Mouse (Mus musculus): ENCODE results near the gene Pde10a. TPM values are rescaled to one million over a fixed set of nuclear protein-coding genes. Genes with fewer than 3 reads are reported as not detected.
A peak's percentile ranks its signal among the peaks of the same experiment; 100 is the strongest.

Pde10a gene
- polyA plus RNA-seq, 1 experiment from 2014 or later: 4.4 TPM

DNA sequence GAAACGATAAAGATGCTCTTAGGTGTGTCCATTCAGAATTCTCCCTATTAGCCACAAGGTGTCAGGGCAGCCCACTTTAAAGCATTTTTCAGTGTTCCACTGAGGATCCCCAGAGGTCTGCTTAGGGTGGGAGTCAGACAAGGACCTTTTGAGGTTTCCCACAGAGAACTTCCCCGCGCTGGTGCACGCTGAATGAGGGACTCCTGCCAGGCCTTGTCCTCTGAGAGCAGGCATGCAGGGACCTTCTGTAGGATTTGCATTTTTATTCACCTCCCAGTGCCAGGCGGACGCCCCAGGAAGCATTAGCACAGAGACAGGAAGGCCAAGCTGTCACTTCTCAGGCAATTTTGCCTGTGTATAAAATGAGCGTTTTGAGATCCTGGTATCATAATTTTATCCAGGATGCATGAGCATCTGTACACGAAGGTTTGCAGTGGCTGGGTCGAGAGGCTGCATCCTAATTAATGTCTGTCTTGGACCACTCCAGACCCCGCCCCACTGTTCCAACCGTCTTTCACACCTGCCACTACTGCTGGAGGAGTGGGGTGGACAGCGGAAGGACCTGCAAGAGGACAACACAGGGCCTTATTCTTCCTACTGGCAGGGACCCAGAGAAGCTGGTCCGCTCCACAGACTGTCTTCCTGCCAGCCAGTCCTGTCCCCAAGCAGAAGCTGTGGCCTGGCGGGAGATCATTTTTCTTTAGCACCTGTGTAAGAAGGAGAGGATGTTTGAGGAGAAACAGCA, 498.2 kb downstream of the Pde10a start:
- H3K4me3 ChIP-seq (replicated peaks): no peak overlapping the region
- no peak overlapping the region for H3K4me2 ChIP-seq
- H3K9me3 ChIP-seq: no peaks in the 10 kb centered on the region
- 0 out of 2 replicates have a peak, but pooled peaks cover 2% of the 10 kb centered on the region for H3K27me3 ChIP-seq
- no peak overlapping the region for H3K27ac ChIP-seq
- WGBS: 38% methylated on average over 14 of the region's 14 CpGs
- no peak for ATAC-seq (ENCODE audit: insufficient number of reproducible peaks, insufficient read depth, low FRiP score, low TSS enrichment, low read depth)
- no peaks in the 10 kb centered on the region for H3K4me1 ChIP-seq (replicated peaks)
- no peak overlapping the region for H3K9ac ChIP-seq (replicated peaks)
- no peaks in the 10 kb centered on the region for H3K36me3 ChIP-seq

GRCm38 (mm10) chr17:9030181-9030580, 505.0 kb downstream of the Pde10a start:
- Histone ChIP-seq H3K27me3 (0 out of 2 replicates have a peak, but pooled peaks cover 7% of the 10 kb centered on the region), H3K4me2 (no peak overlapping the region), H3K4me3 (replicated peaks) (no peak overlapping the region), H3K36me3 (no peaks in the 10 kb centered on the region), H3K9me3 (no peaks in the 10 kb centered on the region), H3K9ac (replicated peaks) (no peak overlapping the region), H3K4me1 (replicated peaks) (no peaks in the 10 kb centered on the region), H3K27ac (no peak overlapping the region)
- no peak for ATAC-seq (ENCODE audit: insufficient number of reproducible peaks, insufficient read depth, low FRiP score, low TSS enrichment, low read depth)
- 64% methylated on average over 5 of the region's 5 CpGs for WGBS

GRCm38 (mm10) chr17:9031241-9032141, 506.3 kb downstream of the Pde10a start:
- Histone ChIP-seq H3K9me3 (no peaks in the 10 kb centered on the region), H3K4me3 (replicated peaks) (no peak overlapping the region), H3K27me3 (0 out of 2 replicates have a peak, but pooled peaks cover 7% of the 10 kb centered on the region), H3K4me2 (peak overlapping the region; percentile 35), H3K36me3 (no peaks in the 10 kb centered on the region), H3K27ac (no peak overlapping the region), H3K4me1 (replicated peaks) (no peaks in the 10 kb centered on the region), H3K9ac (replicated peaks) (no peak overlapping the region)
- 19% methylated on average over 24 of the region's 24 CpGs for WGBS
- ATAC-seq (ENCODE audit: insufficient number of reproducible peaks, insufficient read depth, low FRiP score, low TSS enrichment, low read depth): no peak

- Histone ChIP-seq H3K4me3 (replicated peaks) (no peak overlapping the region), H3K36me3 (no peaks in the 10 kb centered on the region), H3K4me2 (no peak overlapping the region), H3K27me3 (0 out of 2 replicates have a peak, but pooled peaks cover 7% of the 10 kb centered on the region), H3K4me1 (replicated peaks) (no peaks in the 10 kb centered on the region), H3K9me3 (no peaks in the 10 kb centered on the region), H3K27ac (no peak overlapping the region), H3K9ac (replicated peaks) (no peak overlapping the region)
- no peak for ATAC-seq (ENCODE audit: insufficient number of reproducible peaks, insufficient read depth, low FRiP score, low TSS enrichment, low read depth)
- 81% methylated on average over 6 of the region's 6 CpGs for WGBS
Measured at GRCm38 (mm10) chr17:9032362-9033044, 507.3 kb downstream of the Pde10a start.

- Histone ChIP-seq H3K9ac (replicated peaks) (no peak overlapping the region), H3K27me3 (0 out of 2 replicates have a peak, but pooled peaks cover 4% of the 10 kb centered on the region), H3K36me3 (no peaks in the 10 kb centered on the region), H3K9me3 (no peaks in the 10 kb centered on the region), H3K27ac (no peak overlapping the region), H3K4me2 (no peak overlapping the region), H3K4me3 (replicated peaks) (no peak overlapping the region), H3K4me1 (replicated peaks) (no peaks in the 10 kb centered on the region)
- ATAC-seq (ENCODE audit: insufficient number of reproducible peaks, insufficient read depth, low FRiP score, low TSS enrichment, low read depth): no peak
- WGBS: 88% methylated on average over 5 of the region's 5 CpGs
Measured at GRCm38 (mm10) chr17:9033511-9033910, 508.3 kb downstream of the Pde10a start.

DNA sequence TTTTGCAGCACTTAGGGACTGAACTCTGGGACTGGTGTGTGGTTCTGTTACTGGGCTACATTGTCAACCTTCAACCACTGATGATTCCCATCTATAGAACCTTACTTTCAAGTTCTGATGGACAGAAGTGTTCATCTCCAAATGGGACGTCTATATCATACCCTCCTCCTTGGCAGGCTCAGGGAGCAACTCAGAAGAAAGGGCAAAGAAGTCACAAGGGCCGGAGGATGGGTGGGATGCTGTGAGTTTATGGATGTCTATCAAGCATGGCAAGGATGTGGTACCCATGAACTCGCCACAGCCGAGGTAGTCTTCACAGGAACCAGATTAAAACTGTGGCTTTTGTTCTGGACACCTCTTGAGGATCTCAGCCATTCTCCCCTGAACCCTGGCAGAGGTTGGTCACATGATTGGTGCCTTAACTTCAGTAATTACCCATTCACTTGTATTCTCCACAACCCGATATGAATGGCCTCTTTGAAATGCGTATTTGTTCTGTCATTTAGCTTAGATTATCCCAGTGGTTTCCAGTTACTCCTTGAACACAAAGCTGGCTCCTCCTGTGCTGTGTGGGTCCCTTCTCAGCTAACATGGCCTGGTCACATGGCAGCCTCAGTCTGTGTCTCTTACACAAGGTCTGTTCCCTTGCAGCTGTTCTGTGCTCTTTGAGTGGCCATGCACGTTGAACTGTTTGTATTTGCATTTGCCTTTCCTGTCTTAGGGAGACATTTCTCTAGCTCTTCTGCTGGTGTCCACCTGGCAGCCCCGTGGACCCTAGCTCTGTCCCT, 510.6 kb downstream of the Pde10a start:
- ATAC-seq (ENCODE audit: insufficient number of reproducible peaks, insufficient read depth, low FRiP score, low TSS enrichment, low read depth): no peak
- no peak overlapping the region for H3K4me3 ChIP-seq (replicated peaks)

More for the DNA sequence above, 510.6 kb downstream of the Pde10a start:
- Histone ChIP-seq H3K27ac (no peak overlapping the region), H3K4me2 (no peak overlapping the region), H3K9me3 (no peaks in the 10 kb centered on the region), H3K9ac (replicated peaks) (no peak overlapping the region), H3K36me3 (no peaks in the 10 kb centered on the region), H3K27me3 (0 out of 2 replicates have a peak, but pooled peaks cover 4% of the 10 kb centered on the region), H3K4me1 (replicated peaks) (no peaks in the 10 kb centered on the region)
- 78% methylated on average over 8 of the region's 8 CpGs for WGBS

Other genes starting within 250 kb of the Pde10a start
- 106 and 119 TPM in 2 replicates for gene Mpc1, start 242.5 kb upstream of the Pde10a start, polyA plus RNA-seq (2016; fragmentation: Nextera tagmentation; extraction: Ambion mirVana)
- 58.7 and 62.4 TPM in 2 replicates for gene Sft2d1, start 214.3 kb upstream of the Pde10a start, polyA plus RNA-seq (2016; fragmentation: Nextera tagmentation; extraction: Ambion mirVana)
- gene Prr18, start 187.9 kb upstream of the Pde10a start, polyA plus RNA-seq (2016; fragmentation: Nextera tagmentation; extraction: Ambion mirVana): 0.54 and 0.60 TPM in 2 replicates
- 1.4 and 1.6 TPM in 2 replicates for gene T2, start 169.4 kb upstream of the Pde10a start, polyA plus RNA-seq (2016; fragmentation: Nextera tagmentation; extraction: Ambion mirVana)
- gene T, start 90.9 kb upstream of the Pde10a start, polyA plus RNA-seq (2016; fragmentation: Nextera tagmentation; extraction: Ambion mirVana): 0.83 and 1.5 TPM in 2 replicates
- gene Gm17087, start 41.6 kb downstream of the Pde10a start, polyA plus RNA-seq (2016; fragmentation: Nextera tagmentation; extraction: Ambion mirVana): not detected in 2 replicates

All from limb, embryonic 12.5 days (tissue).